Mouse (Mus musculus) testis, adult 2 months (tissue): ENCODE measurements around the gene Pld3. TPM values are rescaled to one million over a fixed set of nuclear protein-coding genes. Genes with fewer than 3 reads are reported as not detected.

Experiments used
- H3K27ac ChIP-seq: fragments of 200-500 bp; 2 replicates; pipeline ENCODE4 v1.5.1; 2012; ENCODE audit warnings: low read depth, low read length; ENCODE audit not compliant: control insufficient read depth, insufficient read depth
- H3K27me3 ChIP-seq: fragments of 200-500 bp; 2 replicates; pipeline ENCODE4 v1.6.1; 2012; ENCODE audit warnings: mild to moderate bottlenecking, low read length, moderate library complexity; ENCODE audit not compliant: control insufficient read depth, insufficient read depth
- H3K36me3 ChIP-seq: fragments of 200-500 bp; 2 replicates; pipeline ENCODE4 v1.6.1; 2012; ENCODE audit warnings: mild to moderate bottlenecking, low read length; ENCODE audit not compliant: control insufficient read depth, insufficient read depth
- H3K4me1 ChIP-seq: fragments of 200-500 bp; 2 replicates; pipeline ENCODE4 v1.6.1; 2012; ENCODE audit warnings: low read length; ENCODE audit not compliant: control insufficient read depth, insufficient read depth
- H3K4me3 ChIP-seq: fragments of 200-500 bp; 2 replicates; pipeline ENCODE4 v1.5.1; 2012; ENCODE audit warnings: low read depth, mild to moderate bottlenecking, low read length, moderate library complexity, mixed read lengths; ENCODE audit not compliant: control insufficient read depth
- CTCF ChIP-seq: fragments of 200-500 bp; IDR thresholded peaks from 2 replicates; pipeline ENCODE4 v1.5.1; 2012; ENCODE audit warnings: low read depth, mild to moderate bottlenecking, inconsistent platforms, low read length, moderate library complexity; ENCODE audit not compliant: control insufficient read depth, insufficient read depth, insufficient replicate concordance
- POLR2A ChIP-seq: fragments of 200-500 bp; IDR thresholded peaks from 2 replicates; pipeline ENCODE4 v1.6.1; 2012; ENCODE audit warnings: low read depth, mild to moderate bottlenecking, inconsistent platforms, low read length, moderate library complexity; ENCODE audit not compliant: control insufficient read depth
- polyA plus RNA-seq: library from polyadenylated mRNA; depleted of rRNA; stranded (reverse); fragments of >200 nt; gene quantifications from 2 replicates; pipeline ENCODE4 v1.2.3, GENCODE M21; 2012

The Pld3 gene
- polyA plus RNA-seq, 1 experiment, result 130 TPM

DNA sequence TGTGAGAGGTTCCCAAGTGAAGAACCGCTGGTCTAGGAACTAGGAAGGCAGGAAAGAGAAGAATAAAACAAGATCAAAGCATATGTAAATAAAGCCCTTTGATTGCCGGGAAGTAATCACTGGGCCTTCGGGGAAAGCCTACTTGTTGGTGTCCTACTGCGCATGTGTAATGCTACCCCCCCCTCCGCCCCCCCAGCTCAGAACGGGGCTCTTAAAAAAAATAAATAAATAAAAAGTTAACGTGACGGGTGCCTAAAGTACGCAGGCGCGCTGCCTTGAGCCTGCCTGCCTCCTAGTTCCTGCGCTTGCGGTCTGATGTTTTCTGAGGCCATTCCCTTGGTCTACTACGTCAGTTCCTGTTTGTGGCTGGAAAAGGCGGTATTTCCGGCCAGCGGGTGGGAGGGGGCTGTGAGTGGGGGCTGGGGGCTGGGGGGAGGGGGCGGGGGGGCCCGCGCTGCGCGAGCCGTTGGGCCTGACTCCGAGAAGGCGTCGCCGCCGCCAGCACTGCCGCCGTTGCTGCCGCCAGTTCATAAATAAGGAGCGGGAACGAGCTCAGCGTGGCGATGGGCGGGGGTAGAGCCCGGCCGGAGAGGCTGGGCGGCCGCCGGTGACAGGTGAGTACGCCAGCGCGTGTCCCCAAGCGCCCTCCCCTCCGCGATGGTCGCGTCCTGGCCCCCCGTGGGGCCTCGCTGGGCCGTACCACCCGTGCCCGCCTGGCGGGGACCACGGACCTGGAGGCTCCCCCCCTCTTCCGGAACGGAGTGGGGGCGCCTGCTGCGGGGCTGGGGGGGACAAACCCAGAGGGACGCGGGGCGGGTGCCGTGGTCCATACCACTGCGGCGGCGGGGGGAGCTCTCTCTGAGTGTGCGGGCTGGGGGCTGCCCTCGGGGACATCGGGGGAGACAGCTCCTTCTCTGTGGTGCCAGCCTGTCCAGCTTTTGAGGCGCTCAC is 38.5 kb upstream of the Pld3 start, which contains the start of gene Akt2:
Gene Akt2, plus strand, starts transcription at position 287 of the 951 bp plus-strand sequence.
- H3K27ac ChIP-seq, result peak within 1 kb of the TSS; percentile 99
- peaks cover 5% of the 10 kb centered on the region for H3K4me1 ChIP-seq
- H3K4me3 ChIP-seq, result peak within 1 kb of the TSS; percentile 93
- TF ChIP-seq CTCF (no peak), POLR2A (peak; percentile 59; the same call in 1 of the 2 replicates)
- no peaks in the 10 kb centered on the region for H3K27me3 ChIP-seq
- H3K36me3 ChIP-seq, result no peaks in the 10 kb centered on the region

DNA sequence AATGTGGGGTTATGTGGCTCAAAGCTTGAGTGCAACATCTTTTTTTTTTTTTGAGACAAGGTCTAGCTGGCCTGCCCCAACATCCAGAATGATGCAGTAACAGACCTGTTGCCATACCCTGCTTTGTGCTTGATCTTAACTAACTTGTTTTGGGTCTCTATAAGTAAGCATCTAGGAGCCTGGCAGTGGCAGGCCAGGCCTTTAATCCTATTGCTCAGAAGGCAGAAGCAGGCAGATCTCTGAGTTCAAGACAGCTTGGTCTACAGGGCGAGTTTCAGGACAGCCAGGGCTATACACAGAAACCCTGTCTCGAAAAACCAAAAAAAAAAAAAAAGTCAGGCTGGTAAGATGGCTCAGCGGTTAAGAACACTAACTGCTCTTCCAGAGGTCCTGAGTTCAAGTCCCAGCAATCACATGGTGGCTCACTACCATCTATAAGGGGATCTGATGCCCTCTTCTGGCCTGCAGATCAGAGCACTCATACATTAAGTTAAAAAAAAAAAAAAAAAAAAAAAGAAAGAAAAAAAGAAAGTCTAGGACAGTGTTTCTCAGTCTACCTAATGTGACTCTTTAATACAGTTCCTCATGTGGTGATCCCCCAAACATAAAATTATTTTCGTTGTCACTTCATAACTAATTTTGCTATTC is 37.7 kb upstream of the Pld3 start:
- no peak overlapping the region for H3K27ac ChIP-seq
- no peaks in the 10 kb centered on the region for H3K27me3 ChIP-seq
- no peaks in the 10 kb centered on the region for H3K36me3 ChIP-seq
- no peak for TF ChIP-seq CTCF
- no peak for TF ChIP-seq POLR2A
- peaks cover 3% of the 10 kb centered on the region for H3K4me1 ChIP-seq
- no peak overlapping the region; the same call in 1 of the 2 replicates for H3K4me3 ChIP-seq

DNA sequence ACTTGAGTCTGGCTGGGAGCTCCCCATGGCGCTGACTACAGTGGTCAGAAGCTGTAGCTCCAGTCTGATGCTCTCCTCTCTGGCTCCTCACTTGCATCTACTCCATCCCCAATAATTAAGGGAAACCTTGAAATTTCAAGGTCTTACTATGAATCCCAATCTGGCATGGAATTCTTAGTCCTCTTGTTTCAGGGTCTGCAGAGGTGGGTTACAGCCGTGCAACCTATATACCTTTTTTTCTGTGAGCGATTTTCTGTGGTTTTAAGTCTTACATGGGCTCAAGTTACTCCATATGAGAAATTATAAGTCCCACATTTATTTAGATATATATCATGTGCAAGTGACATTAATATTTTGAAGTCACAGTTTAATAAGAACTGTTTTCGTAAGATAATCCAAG is 37.1 kb upstream of the Pld3 start:
- no peaks in the 10 kb centered on the region for H3K36me3 ChIP-seq
- H3K27me3 ChIP-seq, result no peaks in the 10 kb centered on the region
- TF ChIP-seq POLR2A (no peak), CTCF (no peak)
- no peak overlapping the region for H3K4me3 ChIP-seq
- H3K27ac ChIP-seq, result no peak overlapping the region
- peaks cover 3% of the 10 kb centered on the region for H3K4me1 ChIP-seq

DNA sequence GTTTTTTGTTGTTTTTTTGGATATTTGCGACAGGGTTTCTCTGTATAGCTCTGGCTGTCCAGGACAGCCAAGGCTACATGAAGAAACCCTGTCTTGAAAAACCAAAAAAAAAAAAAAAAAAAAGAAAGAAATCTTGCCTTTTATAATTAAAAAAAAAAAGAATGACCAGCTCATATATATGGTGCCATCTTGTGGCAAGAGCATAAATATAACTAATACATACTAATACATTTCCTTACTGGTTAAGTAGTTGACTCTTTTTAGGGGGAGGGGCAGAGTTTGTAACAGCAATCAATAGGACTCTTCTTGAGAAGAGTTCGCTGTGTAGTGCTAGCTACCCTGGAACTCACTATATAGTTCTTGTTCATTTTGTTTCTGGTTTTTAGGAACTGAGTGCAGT is 34.7 kb upstream of the Pld3 start:
- Histone ChIP-seq H3K4me3 (no peak overlapping the region), H3K27ac (no peak overlapping the region), H3K27me3 (no peaks in the 10 kb centered on the region), H3K36me3 (no peaks in the 10 kb centered on the region; the same call in 1 of the 2 replicates), H3K4me1 (peaks cover under 1% of the 10 kb centered on the region)
- TF ChIP-seq POLR2A (no peak), CTCF (no peak)

DNA sequence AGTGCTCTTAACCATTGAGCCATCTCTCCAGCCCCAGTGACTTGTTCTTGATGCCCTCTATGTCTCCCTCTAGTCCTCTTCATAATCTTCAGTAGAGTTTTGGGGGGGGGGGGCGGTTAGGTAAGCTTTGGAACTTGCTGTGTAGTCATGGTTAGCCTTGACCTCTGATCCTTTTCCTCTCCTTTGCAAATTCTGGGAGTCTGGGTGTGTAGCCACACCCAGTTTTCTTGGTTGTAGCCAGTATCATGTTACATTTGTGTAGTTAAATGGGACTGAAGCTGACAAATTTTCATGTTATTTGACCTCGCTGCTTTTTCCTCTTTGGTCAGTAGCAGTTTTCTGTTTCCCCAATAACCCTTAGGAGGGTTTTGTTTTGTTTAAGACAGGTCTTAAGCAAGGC is 33.8 kb upstream of the Pld3 start:
- Histone ChIP-seq H3K36me3 (peaks cover 2% of the 10 kb centered on the region; the same call in 1 of the 2 replicates), H3K27ac (no peak overlapping the region), H3K27me3 (no peaks in the 10 kb centered on the region), H3K4me3 (no peak overlapping the region), H3K4me1 (no peaks in the 10 kb centered on the region)
- TF ChIP-seq POLR2A (no peak), CTCF (no peak)

DNA sequence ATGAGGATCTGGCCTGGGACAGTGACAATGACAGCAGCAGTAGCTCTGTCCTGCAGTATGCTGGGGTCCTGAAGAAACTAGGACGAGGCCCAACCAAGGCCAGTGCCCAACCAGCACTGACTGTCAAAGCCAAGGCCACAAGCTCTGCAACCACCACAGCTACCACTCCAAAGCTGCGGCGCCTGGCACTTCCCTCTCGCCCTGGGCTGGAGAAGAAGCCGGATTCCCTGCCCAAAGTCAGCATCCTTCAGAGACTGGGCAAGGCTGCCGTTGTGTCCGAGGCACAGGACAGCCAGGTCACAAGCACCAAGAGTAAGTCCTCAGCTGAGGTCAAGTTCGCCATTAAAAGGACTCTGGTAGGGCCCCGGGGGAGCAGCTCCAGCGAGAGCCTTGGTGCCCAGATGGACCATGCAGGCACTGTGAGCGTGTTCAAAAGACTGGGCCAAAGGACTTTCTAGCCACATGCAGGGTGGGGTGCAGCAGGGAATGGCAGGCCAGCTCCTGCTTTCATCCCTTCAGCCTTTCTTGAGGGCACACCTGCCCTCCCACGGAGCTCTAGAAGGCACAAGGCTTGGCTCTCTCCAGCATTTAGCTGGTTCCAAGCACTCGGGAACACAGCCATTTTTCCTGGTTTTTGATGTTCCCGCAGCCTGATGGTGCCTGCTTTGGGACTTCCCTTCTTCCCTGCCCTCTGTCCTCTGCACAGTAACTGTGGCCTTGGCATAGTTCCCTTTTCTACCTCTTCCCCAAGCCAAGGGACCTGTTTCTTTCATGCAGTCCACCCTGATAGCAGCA is 27.6 kb upstream of the Pld3 start:
- no peaks in the 10 kb centered on the region for H3K27me3 ChIP-seq
- no peak overlapping the region for H3K27ac ChIP-seq
- no peaks in the 10 kb centered on the region for H3K4me1 ChIP-seq
- no peak overlapping the region for H3K4me3 ChIP-seq
- no peak for TF ChIP-seq POLR2A
- no peak for TF ChIP-seq CTCF
- H3K36me3 ChIP-seq, result peaks cover 2% of the 10 kb centered on the region; the same call in 1 of the 2 replicates
